Mouse (Mus musculus): Measurements from ENCODE around the gene Tiam2. TPM values are rescaled to one million over a fixed set of nuclear protein-coding genes. Genes with fewer than 3 reads are reported as not detected.

Gene Tiam2
- polyA plus RNA-seq, 1 experiment from 2014 or later: 5.5 TPM

- H3K4me2 ChIP-seq (replicated peaks; ENCODE audit: low read depth, low read length): no peak overlapping the region
- DNase-seq (ENCODE audit: low spot score): no peak
- H3K27ac ChIP-seq (ENCODE audit: low read depth, low read length): no peak overlapping the region
- no peak overlapping the region for H3K4me3 ChIP-seq (ENCODE audit: low read depth, low read length)
- no peaks in the 10 kb centered on the region for H3K36me3 ChIP-seq (ENCODE audit: control insufficient read depth, insufficient read depth, low read length)
- no peaks in the 10 kb centered on the region for H3K4me1 ChIP-seq (replicated peaks; ENCODE audit: control insufficient read depth, insufficient read depth, low read length)
- H3K9me3 ChIP-seq (ENCODE audit: control insufficient read depth, low read length): no peaks in the 10 kb centered on the region
- ATAC-seq (ENCODE audit: low FRiP score): no peak
- peaks cover 4% of the 10 kb centered on the region; the same call in 1 of the 2 replicates for H3K27me3 ChIP-seq (ENCODE audit: control insufficient read depth, insufficient read depth, low read length)
- 65% methylated on average over 3 of the region's 3 CpGs for WGBS
- no peak overlapping the region for H3K9ac ChIP-seq (ENCODE audit: low read depth, low read length)
Measured at GRCm38 (mm10) chr17:3416401-3416800, 90.0 kb downstream of the Tiam2 start.

DNA sequence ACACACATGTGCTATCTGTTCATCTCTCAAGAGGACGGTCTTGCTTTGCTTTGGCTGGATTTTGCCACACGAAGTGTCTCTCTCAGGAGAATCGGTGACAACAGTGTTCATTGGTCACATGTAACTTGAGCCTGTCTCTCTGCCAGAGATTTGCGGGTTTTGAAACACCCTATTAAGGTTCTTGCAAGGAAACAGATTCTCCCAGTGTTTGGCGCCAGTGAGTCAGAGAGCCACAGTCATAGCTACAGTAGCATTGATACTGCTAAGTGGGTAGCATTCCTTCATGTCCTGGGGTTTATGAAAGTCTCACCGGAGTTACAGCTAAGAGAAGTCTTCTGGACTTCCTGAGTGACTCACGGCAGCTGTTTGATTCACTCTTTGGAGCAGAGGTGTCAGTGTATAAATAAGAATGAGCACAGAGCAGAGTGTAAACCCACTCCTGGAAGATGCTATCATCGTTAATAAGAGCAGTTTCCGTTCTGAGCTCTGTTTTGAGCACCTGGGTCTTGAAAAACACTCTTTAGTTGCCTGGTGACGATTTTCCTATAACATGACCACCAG, 93.1 kb downstream of the Tiam2 start:
- H3K4me3 ChIP-seq (ENCODE audit: low read depth, low read length): no peak overlapping the region
- DNase-seq (ENCODE audit: low spot score) (no peak), ATAC-seq (ENCODE audit: low FRiP score) (no peak)
- H3K27me3 ChIP-seq (ENCODE audit: control insufficient read depth, insufficient read depth, low read length): 0 out of 2 replicates have a peak, but pooled peaks cover 4% of the 10 kb centered on the region
- 77% methylated on average over 10 of the region's 10 CpGs for WGBS
- no peaks in the 10 kb centered on the region for H3K36me3 ChIP-seq (ENCODE audit: control insufficient read depth, insufficient read depth, low read length)
- no peak overlapping the region for H3K4me2 ChIP-seq (replicated peaks; ENCODE audit: low read depth, low read length)
- no peak overlapping the region for H3K27ac ChIP-seq (ENCODE audit: low read depth, low read length)
- H3K9me3 ChIP-seq (ENCODE audit: control insufficient read depth, low read length): no peaks in the 10 kb centered on the region
- no peaks in the 10 kb centered on the region for H3K4me1 ChIP-seq (replicated peaks; ENCODE audit: control insufficient read depth, insufficient read depth, low read length)
- no peak overlapping the region for H3K9ac ChIP-seq (ENCODE audit: low read depth, low read length)

- Histone ChIP-seq H3K27me3 (ENCODE audit: control insufficient read depth, insufficient read depth, low read length) (no peaks in the 10 kb centered on the region), H3K4me3 (ENCODE audit: low read depth, low read length) (no peak overlapping the region), H3K27ac (ENCODE audit: low read depth, low read length) (no peak overlapping the region), H3K9ac (ENCODE audit: low read depth, low read length) (no peak overlapping the region), H3K9me3 (ENCODE audit: control insufficient read depth, low read length) (no peaks in the 10 kb centered on the region), H3K4me1 (replicated peaks; ENCODE audit: control insufficient read depth, insufficient read depth, low read length) (no peaks in the 10 kb centered on the region), H3K4me2 (replicated peaks; ENCODE audit: low read depth, low read length) (no peak overlapping the region), H3K36me3 (ENCODE audit: control insufficient read depth, insufficient read depth, low read length) (no peaks in the 10 kb centered on the region)
- 90% methylated on average over 4 of the region's 4 CpGs for WGBS
- no peak for ATAC-seq (ENCODE audit: low FRiP score)
- DNase-seq (ENCODE audit: low spot score): no peak
Measured at GRCm38 (mm10) chr17:3420148-3420547, 93.8 kb downstream of the Tiam2 start.

- Histone ChIP-seq H3K27me3 (ENCODE audit: control insufficient read depth, insufficient read depth, low read length) (no peaks in the 10 kb centered on the region), H3K4me2 (replicated peaks; ENCODE audit: low read depth, low read length) (no peak overlapping the region), H3K36me3 (ENCODE audit: control insufficient read depth, insufficient read depth, low read length) (no peaks in the 10 kb centered on the region), H3K4me3 (ENCODE audit: low read depth, low read length) (no peak overlapping the region), H3K27ac (ENCODE audit: low read depth, low read length) (no peak overlapping the region), H3K4me1 (replicated peaks; ENCODE audit: control insufficient read depth, insufficient read depth, low read length) (no peaks in the 10 kb centered on the region), H3K9ac (ENCODE audit: low read depth, low read length) (no peak overlapping the region), H3K9me3 (ENCODE audit: control insufficient read depth, low read length) (no peaks in the 10 kb centered on the region)
- DNase-seq (ENCODE audit: low spot score): no peak
- WGBS: 80% methylated on average over 2 of the region's 2 CpGs
- no peak for ATAC-seq (ENCODE audit: low FRiP score)
Measured at GRCm38 (mm10) chr17:3423416-3423815, 97.0 kb downstream of the Tiam2 start.

- DNase-seq (ENCODE audit: low spot score) (no peak), ATAC-seq (ENCODE audit: low FRiP score) (no peak)
- H3K27ac ChIP-seq (ENCODE audit: low read depth, low read length): no peak overlapping the region
- no peaks in the 10 kb centered on the region for H3K9me3 ChIP-seq (ENCODE audit: control insufficient read depth, low read length)
- no peaks in the 10 kb centered on the region for H3K4me1 ChIP-seq (replicated peaks; ENCODE audit: control insufficient read depth, insufficient read depth, low read length)
- WGBS: 95% methylated on average over 9 of the region's 9 CpGs
- H3K36me3 ChIP-seq (ENCODE audit: control insufficient read depth, insufficient read depth, low read length): no peaks in the 10 kb centered on the region
- H3K9ac ChIP-seq (ENCODE audit: low read depth, low read length): no peak overlapping the region
- H3K4me3 ChIP-seq (ENCODE audit: low read depth, low read length): no peak overlapping the region
- H3K27me3 ChIP-seq (ENCODE audit: control insufficient read depth, insufficient read depth, low read length): no peaks in the 10 kb centered on the region
- no peak overlapping the region for H3K4me2 ChIP-seq (replicated peaks; ENCODE audit: low read depth, low read length)
Measured at GRCm38 (mm10) chr17:3428659-3429058, 102.3 kb downstream of the Tiam2 start.

- Histone ChIP-seq H3K36me3 (ENCODE audit: control insufficient read depth, insufficient read depth, low read length) (no peaks in the 10 kb centered on the region), H3K4me1 (replicated peaks; ENCODE audit: control insufficient read depth, insufficient read depth, low read length) (no peaks in the 10 kb centered on the region), H3K9me3 (ENCODE audit: control insufficient read depth, low read length) (no peaks in the 10 kb centered on the region), H3K27ac (ENCODE audit: low read depth, low read length) (no peak overlapping the region), H3K9ac (ENCODE audit: low read depth, low read length) (no peak overlapping the region), H3K27me3 (ENCODE audit: control insufficient read depth, insufficient read depth, low read length) (no peaks in the 10 kb centered on the region), H3K4me2 (replicated peaks; ENCODE audit: low read depth, low read length) (no peak overlapping the region), H3K4me3 (ENCODE audit: low read depth, low read length) (no peak overlapping the region)
- ATAC-seq (ENCODE audit: low FRiP score) (no peak), DNase-seq (ENCODE audit: low spot score) (no peak)
- WGBS: 64% methylated on average over 10 of the region's 10 CpGs
Measured at GRCm38 (mm10) chr17:3432590-3433498, 106.5 kb downstream of the Tiam2 start.

DNA sequence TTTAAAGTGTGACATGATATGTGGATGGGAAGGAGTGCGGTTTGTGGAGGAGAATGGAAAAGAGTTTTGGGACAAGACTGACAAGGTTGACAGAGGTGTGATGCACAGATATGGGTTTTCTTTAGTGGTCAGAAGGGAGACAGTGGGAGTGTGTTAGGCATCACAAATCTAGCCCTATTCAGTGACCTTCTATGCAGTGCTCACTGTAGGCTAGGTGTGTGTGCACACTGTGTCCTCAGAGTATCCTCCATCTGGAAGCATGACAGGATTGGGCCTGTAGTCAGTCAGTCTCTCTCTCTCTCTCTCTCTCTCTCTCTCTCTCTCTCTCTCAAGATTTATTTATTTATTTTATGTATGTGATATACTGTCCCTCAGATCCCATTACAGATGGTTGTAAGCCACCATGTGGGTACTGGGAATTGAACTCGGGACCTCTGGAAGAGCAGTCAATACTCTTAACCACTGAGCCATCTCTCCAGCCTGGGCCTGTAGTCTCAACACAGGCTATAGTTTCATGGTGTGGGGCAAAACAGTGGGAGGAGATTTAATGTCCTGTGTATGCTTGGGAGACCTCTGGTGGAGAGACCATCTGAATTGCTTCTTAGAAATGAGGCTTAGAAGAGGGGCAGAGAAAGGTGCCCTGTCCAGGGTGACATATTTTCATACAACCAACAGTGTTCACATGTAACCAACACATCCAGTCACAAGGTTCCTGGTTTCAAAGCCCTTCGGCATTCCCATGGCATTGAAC, 107.3 kb downstream of the Tiam2 start:
- DNase-seq (ENCODE audit: low spot score) (no peak), ATAC-seq (ENCODE audit: low FRiP score) (no peak)
- WGBS: 89% methylated on average over 3 of the region's 3 CpGs

DNA sequence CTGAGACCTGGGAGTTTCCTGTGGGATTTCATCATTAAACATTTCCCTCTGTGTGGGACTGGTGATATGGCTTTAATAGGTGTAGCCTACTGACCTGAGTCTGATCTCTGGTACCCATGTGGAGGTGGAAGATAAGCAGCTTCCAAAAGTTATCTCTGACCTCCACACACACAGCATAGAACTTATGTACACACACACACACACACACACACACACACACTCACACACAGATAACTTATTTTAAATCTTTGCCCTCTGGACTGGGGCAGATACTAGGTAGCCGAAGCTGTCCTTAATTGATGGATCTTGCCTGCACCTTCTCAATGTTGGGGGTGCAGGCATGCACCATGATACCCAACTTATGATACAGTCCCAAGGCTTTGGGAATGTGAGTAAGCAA, 108.9 kb downstream of the Tiam2 start:
- H3K27me3 ChIP-seq (ENCODE audit: control insufficient read depth, insufficient read depth, low read length): no peaks in the 10 kb centered on the region
- H3K9ac ChIP-seq (ENCODE audit: low read depth, low read length): no peak overlapping the region
- H3K9me3 ChIP-seq (ENCODE audit: control insufficient read depth, low read length): no peaks in the 10 kb centered on the region
- no peak overlapping the region for H3K4me2 ChIP-seq (replicated peaks; ENCODE audit: low read depth, low read length)
- no peak overlapping the region for H3K4me3 ChIP-seq (ENCODE audit: low read depth, low read length)
- no peak for ATAC-seq (ENCODE audit: low FRiP score)
- no peak for DNase-seq (ENCODE audit: low spot score)
- WGBS: 83% methylated on average over 1 of the region's 1 CpGs
- no peak overlapping the region for H3K27ac ChIP-seq (ENCODE audit: low read depth, low read length)
- H3K36me3 ChIP-seq (ENCODE audit: control insufficient read depth, insufficient read depth, low read length): no peaks in the 10 kb centered on the region
- H3K4me1 ChIP-seq (replicated peaks; ENCODE audit: control insufficient read depth, insufficient read depth, low read length): no peaks in the 10 kb centered on the region

More for the DNA sequence above, 107.3 kb downstream of the Tiam2 start:
- Histone ChIP-seq H3K9ac (ENCODE audit: low read depth, low read length) (no peak overlapping the region), H3K4me1 (replicated peaks; ENCODE audit: control insufficient read depth, insufficient read depth, low read length) (no peaks in the 10 kb centered on the region), H3K4me2 (replicated peaks; ENCODE audit: low read depth, low read length) (no peak overlapping the region), H3K36me3 (ENCODE audit: control insufficient read depth, insufficient read depth, low read length) (no peaks in the 10 kb centered on the region), H3K9me3 (ENCODE audit: control insufficient read depth, low read length) (no peaks in the 10 kb centered on the region), H3K4me3 (ENCODE audit: low read depth, low read length) (no peak overlapping the region), H3K27me3 (ENCODE audit: control insufficient read depth, insufficient read depth, low read length) (no peaks in the 10 kb centered on the region), H3K27ac (ENCODE audit: low read depth, low read length) (no peak overlapping the region)

All from hindbrain, embryonic 11.5 days (tissue).